Mouse (Mus musculus) frontal cortex, postnatal 14 days (tissue): ENCODE results near the gene Tnfrsf21.

Experiments used
- DNase-seq, 2 experiments: peaks; one replicate each; pipeline ENCODE4 v3.0.0; 2022; ENCODE audit warnings: low spot score in 2 of 2

Gene Tnfrsf21

DNA sequence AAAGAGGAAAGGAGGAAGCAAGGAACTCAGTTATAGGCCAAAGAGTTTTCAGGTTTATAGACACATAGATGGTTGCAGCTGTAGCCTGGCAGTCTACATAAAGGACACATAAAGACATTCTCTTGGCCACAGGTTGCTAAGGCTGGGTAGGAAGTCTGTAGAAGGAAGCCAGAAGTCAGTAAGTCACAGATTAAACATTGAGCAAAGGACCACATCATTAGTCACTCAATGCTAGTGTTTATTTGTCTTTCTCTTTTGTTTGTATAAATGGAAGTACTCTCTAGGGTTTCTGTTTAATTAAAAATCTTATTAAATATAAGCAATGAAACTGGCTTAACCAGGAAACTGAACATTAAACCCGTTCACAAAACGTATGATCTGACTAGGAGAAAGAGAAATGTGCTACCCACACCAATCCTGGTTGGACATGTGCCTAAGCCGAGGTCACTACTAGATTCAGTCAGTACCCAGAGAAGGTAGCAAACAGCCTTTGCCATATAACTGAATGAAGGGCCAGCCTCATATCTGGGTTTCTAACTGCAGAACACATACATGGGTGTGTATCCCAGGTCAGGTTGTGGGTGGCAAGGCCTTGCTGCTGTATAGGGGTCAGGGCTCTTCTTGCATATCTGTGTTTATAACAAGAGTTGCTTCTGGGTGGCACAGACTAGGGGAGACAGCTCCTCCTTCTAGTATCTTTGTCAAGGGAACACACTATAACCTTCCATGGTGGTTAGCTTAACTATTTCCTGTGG is 113.9 kb downstream of the Tnfrsf21 start:
- DNase-seq: no peak

GRCm38 (mm10) chr17:43130870-43131264 is 114.5 kb downstream of the Tnfrsf21 start:
- DNase-seq: no peak

DNA sequence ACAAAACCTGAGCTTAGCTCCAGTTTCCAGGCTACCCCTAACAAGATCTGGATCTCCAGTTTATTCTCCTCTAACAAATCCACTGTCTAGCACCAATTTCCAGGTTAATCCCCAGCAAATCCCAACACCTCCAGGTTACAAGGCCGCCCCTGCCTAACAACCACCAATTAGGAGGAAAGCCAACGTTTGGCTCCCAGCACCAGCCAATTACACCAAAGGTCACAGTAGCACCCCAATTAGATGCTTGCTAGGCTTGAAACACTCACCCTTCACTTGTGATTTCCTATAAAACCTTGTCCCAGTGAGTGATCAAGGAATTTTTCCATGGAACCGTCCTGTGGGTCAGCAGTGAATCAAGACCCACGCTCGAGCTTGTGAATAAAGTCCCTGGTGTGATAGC is 116.1 kb downstream of the Tnfrsf21 start:
- no peak for DNase-seq

DNA sequence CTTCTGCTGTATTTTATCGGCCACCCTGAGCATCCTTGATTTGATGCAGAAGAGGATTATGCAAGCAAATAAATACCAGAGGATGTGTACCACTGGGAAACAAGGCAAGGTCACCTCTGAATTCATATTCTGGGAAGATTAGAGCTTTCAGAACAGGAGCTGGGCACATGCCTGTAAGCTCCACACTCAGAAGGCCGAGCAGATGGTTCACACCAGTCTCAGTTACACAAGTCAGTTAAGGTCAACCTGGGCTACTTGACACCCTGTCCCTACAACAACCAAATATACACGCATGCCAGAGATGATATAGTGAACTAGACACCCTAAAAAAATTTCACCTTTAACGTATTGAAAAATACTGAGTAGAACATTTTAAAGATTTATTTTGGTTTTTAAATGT is 116.8 kb downstream of the Tnfrsf21 start:
- no peak for DNase-seq

- DNase-seq: no peak
These were observed 118.6 kb downstream of the Tnfrsf21 start for GRCm38 (mm10) chr17:43134991-43135390.

- no peak for DNase-seq
These were observed 119.3 kb downstream of the Tnfrsf21 start for GRCm38 (mm10) chr17:43135398-43136265.

DNA sequence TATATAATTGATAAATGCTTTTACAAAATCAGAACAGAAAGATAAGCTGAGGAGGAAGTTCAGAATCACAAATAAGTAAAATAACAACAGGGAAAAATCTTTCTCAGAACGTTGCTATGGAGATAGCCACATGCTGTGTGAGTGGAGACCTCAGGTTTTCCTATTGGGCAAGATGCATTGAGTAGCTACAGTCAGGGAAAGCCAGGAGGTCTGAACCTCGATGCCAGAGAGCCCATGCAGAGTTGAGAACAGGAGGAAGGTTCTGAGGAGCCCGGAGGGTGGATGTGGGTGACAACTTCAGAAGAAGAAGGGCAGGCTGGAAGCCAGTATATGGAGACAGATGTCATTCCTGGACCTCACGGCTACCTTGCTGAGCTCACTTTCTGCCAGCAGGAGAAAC is 120.4 kb downstream of the Tnfrsf21 start:
- no peak for DNase-seq

DNA sequence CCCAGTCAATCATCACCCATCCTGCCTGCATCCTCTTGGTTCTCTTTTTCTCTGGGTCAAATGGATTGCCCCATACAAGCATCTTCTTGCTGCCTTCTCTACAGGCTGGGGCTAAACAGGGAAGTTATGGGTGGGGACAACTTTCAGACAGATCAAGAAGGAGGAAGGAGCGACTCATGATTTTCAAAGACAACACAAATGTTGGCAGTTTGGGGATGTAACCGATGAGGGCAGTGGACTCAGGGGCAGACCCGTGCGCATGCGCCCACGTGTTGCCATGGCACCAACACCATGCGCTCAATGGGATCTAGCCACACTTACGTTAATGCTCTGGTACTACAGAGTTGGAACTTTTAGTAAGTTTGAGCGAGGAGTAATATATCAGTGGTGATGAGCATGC is 121.5 kb downstream of the Tnfrsf21 start:
- DNase-seq: no peak

GRCm38 (mm10) chr17:43138356-43138755 is 122.0 kb downstream of the Tnfrsf21 start:
- DNase-seq: no peak
